Mouse (Mus musculus): Measurements from ENCODE around the gene Litaf.
A peak's percentile ranks its signal among the peaks of the same experiment; 100 is the strongest.
"Not testable (repeated sequence)": the region's sequence is repeated elsewhere in the genome, so short reads cannot be mapped to it uniquely, and the experiment has no call there.

The Litaf gene

DNA sequence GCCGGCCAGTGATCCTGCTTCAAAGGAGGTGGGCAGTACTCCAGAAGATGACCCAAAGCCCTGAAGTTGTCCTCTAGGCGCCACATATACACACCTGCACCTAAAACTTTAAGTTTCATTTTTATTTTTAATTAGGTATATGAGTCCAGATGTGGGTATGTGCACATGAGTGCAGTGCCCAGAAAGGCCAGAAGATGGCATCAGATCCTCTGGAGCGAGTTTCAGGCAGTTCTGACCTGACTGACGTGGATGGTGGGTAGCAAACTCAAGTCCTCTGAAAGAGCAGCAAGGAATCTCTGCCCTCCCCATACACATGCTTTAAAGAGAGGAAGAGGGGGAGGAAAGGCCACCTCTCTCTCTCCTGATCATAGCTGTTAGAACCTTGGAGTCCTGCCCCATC, 76.1 kb downstream of the Litaf start:
- DNase-seq: no peak

DNA sequence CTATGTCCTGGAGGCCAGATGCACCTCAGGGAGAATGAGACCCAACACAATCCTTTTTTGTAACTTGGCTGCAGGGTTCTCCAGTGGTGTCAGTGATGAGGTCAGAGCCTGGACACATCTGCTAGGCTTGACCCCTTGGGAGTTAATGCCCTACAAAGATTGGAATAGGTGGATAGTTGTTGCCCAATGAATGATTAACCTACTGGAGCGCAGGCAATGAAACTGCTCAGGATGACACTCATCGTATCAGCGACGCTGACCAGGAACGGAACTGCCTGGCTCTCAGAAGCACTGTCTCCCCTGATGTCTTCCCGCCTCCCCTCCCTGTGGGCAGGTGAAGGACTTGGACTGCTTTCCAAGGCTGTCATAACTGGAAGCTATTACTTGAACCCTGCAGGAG, 76.6 kb downstream of the Litaf start:
- DNase-seq: no peak

DNA sequence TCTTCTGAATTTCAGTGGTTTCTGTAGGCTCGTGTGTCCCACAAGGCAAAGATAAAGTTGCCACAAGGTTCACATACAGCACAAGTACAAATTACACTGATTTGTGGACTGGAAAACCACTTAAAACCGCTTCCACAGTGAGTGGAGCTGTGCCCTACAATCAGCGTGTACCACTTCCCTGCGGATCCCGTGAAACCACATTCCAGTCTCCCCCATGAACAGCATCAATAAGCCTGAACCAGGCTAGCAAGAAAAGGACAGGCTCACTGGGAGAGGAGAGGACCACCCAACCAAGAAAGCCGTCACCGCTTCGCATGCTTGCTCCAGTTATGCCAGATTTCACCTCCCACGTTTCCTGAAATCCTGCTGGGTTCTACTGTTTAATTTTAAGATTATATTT, 77.7 kb downstream of the Litaf start:
- DNase-seq: no peak

DNA sequence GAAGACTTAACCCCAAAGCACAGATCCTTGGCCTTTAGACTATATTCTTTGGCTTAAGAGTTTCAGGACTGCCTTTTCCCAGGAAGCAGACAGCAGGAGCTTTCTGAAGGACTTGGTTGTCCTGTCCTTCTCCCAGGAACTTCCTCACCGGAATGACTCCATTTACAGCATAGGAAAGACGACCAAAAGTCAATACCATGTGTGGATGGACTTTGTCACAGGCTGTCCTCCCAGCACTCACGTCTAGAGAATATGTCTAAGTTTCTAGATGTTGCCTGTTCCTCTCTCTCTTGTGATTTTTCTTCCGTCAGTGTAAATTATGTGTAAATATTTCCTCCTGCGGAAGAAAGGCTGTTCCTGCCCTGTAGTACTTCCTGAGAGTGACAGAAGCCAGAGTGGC, 81.4 kb downstream of the Litaf start:
- no peak for DNase-seq

DNA sequence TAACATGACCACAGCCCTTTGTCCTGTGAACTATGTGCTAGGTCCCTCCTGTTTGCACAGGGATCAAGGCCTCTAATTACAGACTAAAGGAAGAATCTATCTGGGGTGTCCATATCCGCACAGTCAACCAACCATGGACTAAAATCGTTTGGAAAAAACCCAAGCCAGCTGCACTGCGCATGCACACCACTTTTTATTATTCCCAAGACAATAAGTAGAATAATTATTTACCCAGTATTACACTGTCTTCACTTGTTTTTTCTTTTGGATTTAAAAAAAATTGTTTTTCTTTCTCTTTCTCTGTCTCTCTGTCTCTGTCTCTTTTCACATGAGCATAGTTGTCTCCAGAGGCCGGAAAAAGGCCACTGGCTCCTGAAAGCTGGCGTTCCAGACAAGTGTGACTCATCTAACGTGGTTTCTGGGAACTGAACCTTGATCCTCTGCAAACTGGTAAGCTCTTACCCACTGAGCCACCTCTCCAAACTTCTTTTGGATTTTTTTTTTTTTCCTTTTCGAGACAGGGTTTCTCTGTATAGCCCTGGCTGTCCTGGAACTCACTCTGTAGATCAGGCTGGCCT, 84.4 kb downstream of the Litaf start:
- no peak for DNase-seq

DNA sequence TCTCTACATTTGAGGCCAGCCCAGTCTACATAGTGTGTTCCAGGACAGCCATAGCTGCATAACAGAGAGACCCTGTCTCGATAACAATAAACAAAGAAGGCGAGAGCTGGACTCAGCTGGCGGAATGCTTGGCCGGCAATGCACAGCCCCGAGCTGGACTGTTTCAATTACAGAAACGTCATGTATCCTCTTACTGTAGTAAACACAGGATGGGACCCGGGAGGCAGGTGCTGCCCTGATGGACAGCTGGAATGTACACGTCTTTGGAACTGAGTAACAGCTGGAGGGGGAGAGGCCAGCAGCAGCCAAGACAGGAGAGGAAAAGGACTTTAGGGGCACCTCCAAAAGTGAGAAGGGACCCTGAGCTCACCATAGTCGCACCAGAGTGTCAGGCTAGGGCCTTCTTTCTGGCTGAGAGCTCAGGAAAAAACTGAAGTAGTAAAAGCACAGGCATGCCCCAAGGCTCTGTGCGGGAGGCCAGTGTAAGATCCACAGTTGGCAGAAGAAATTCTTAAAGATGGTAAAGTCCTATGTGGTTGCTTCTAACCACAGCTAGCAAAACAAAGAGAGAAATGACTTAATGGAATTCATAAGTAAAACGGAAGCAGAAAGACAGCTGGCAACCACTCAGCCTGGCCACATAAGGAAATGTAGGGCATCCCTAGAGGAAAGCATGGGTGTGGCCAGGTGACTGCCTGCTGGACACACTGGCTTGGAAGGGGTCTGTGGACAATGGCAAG, 86.7 kb downstream of the Litaf start:
- DNase-seq: no peak

DNA sequence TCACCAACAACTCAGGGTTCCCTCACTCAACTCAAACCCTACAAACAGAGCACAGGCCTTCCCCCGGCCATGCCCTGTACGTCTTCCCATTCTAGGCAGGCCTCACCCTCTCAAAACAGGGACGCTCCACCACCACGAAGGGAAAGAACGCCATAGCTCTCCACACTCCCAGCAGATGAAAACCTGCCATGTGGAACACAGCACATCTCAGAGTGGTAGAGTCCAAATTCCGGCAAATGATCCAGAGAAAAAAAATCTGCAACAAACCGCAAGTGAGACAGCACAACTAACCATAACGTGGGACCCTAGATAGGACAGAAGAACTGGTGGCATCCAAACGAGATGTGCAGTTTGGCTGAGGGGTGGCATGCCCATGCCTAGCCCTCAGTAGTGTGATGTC, 88.1 kb downstream of the Litaf start:
- no peak for DNase-seq

DNA sequence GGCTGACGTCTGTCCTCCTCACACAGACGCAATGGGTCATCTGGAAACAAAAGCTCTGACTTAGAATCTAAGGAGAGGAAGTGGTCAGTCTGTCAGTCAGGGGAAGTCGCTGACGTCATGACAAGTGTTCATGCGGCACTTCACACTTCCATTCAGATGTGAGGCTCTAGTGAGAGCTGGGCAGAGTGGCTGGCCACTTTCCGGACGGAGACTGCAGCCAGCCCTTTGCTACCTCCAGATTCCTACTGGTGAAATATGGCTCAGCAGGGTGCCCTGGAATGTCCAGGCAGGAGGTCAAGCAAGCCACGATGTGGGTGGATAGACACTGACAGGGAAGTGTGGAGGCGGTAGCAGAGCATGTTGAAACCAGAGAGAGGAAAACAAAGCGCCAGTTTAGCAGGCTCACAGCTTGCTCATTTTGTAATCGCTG, 89.7 kb downstream of the Litaf start:
- peak; percentile 46 for DNase-seq

DNA sequence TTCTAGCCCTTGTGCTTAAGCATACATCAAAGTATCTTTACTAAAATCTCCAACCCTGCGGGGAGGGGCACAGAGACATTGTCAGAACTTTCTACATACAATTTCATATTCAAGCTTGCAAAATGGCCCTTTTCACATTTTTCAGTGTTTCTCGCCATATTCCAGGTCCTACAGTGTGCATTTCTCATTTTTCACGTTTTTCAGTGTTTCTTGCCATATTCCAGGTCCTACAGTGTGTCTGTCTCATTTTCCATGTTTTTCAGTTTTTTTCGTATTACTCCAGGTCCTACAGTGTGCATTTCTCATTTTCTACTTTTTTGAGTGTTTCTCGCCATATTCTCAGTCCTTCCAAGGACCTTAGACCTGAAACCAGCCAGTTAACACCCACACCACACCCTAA, 91.0 kb downstream of the Litaf start:
- no peak for DNase-seq

DNA sequence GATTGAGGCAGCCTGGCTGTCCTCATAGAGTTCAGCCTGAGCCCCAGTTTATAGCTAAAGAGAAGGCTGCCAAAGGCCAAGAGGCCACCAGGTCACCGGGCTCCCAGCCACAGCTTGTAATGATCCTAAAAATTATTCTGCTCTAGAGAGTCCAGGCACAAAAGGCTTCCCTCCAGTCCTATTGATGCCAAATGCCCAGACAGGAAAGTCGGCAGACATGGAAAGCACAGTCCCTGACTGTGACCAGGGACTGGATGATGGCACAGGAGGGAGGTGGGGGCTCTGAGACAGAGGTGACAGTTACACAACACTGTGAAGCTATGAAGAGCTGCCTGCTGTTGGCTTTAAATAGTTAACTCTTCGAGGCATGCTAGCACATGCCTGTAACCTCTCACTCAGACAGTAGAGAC, 91.9 kb downstream of the Litaf start:
- DNase-seq: peak; percentile 82

DNA sequence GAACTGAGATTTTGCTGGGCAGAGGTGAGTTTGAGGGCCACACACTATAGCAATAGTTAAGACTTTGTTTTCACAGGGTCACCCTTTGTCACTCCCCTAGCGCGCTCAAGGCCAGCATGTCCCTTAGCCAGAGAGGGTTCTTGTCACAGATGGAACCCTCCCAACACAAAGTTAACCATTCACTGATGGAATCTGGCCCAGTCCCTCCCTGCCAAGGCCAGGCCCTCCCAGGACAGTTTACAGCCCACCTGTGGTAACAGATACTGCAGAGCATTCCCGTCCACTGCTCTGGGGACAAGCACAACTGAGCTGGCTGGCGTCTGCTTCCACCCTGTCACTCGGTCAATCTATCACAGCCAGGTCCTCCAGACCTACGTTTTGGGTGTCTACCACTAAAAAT, 93.7 kb downstream of the Litaf start:
- DNase-seq: peak; percentile 66

DNA sequence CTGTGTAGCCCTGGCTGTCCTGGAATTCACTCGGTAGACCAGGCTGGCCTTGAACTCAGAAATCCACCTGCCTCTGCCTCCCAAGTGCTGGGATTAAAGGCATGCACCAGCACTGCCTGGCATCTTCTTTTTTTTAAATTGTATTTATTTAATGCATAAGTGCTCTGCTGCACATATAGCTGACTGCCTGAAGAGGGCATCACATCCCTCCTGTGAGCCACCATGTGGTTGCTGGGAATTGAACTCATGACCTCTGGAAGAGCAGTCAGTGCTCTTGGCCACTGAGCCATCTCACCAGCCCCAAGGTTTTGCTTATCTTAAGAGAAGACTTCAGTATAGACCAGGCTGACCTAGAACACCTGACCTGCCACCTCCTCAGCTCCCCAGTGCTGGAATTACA, 96.0 kb downstream of the Litaf start:
- not testable (repeated sequence) for DNase-seq

DNA sequence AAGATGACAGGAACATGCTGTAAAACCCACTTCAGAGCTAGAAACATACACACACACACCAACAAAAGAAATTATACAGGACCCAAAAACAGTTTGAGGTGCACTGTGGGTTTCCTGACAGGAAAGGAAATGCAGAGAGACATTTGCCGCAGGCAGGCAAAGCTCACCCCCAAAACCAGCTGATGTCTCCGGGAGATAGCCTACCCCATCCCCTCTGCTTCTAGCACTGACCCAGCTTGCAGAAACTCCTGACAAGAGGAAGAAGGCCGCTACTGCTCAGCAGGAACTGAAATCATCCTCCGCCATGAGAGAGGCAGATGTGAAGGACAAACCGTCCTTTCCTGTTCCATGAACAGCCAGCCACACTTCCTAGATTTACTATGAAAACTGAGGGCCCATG, 96.6 kb downstream of the Litaf start:
- DNase-seq: no peak

DNA sequence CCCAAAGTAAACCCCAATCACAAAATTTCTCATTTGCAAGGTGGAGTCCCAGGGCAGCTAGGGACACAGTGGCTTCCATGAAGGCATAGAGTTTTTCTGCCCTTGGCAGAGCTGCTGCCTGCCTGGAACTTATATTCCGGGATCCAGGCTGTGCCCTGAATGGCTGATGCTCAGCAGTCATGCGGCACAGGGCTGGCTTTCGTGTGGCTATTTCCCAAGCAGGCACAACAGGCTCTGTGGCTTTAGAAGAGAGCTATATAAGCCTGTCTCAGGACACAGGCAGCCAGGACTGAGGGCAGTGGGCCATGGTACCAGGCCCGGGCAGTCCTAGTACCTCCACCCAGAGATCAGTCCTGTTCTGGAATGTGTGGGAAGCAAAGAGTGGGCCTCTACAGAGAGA, 97.7 kb downstream of the Litaf start:
- DNase-seq: no peak

DNA sequence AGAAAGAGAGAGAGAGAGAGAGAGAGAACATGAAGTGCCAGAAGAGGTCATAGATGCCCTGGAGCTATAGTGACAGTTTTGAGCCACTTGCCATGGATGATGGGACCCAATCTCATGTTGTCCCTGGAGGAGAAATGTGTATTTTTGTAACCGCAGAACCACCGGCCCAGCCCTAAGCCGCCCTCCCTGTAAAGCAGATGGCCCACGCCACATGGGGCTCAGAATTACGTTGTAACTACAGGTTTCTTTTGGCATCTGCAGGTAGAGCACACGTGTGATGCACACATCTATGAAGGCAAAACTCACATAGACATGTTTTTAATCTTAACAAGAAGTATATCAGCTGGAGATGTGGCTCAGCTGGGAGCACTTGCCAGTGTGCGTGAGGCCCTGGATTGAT, 98.2 kb downstream of the Litaf start:
- no peak for DNase-seq

DNA sequence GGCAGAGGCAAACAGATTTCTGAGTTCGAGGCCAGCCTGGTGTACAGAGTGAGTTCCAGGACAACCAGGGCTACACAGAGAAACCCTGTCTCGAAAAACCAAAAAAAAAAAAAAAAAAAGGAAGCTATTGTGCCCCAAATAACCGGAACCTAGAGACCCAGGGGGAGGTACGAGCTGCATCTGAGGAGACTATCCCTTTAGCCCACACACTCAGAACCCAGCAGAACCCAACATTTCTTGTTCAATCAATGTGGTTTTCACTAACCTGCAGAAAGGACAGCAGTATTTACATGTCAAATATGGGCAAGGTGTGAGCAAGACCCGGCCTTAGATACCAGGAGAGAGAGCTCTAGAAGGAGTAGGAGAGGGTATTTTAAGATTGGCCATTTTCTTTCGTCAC, 98.9 kb downstream of the Litaf start:
- DNase-seq: no peak

DNA sequence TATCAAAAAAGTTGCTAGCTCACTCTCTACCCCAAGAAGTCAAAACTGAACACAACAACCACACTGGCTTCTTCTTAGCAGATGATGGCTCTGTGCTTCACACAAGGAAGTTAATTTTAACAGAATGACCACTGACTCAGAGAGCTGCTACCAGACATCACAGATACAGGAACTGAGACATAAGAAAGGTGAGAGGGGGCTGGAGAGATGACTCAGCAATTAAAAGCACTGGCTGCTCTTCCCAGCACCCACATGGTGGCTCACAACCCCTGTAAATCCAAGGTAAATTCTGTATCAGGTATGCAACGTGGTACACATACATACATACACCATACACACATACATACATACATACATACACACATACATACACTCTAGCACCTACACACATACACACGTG, 100.9 kb downstream of the Litaf start:
- no peak for DNase-seq

DNA sequence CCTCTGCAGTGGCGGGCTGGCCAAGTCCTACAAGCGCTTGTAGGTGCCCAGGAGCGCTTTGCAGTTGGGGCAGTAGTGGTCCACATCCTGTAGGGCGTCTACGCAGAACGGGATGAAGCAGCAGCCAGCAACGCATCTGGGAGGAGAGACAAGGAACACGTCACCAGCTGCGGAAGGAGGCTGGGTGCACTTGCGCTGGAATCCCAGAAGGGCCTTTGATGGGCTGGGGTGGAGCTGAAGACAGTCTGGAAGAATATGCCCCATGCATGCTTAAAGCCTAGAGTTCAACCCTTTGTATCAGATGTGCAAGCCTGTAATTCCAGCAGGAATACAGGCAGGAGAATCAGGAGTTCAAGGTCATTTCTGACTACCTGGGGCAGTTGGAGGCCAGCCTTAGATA, 105.0 kb downstream of the Litaf start:
- DNase-seq: no peak

DNA sequence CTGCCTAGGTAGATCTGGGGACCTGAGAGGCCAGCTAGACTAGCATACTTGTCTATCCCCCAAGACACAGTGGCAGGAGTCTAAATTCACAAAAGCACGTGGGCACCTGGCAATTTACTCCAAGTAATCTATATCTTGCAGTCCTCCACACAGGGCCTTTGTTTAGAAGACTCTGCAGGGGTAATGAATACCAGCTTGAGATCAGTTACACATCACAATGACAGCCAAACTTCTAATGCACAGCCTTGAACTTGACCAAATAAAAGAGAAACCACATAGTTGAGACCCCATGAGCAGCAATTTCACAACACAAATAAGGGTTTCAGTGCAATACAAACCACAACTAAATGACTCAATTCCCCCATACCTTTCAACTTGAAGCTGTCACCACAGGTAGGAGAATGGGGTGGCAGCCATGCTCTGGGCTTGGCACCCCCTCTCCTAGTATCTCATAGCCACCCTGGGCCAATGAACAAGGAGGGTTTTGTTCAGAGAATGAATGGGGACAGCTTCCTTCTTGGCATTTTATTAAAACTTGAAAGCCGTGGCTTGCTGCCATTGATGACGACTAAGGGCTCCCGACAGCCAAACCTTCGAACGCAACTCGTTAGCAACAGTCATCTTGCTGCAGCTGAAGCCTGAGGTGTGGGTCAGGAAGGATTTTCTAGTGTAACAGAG, 107.1 kb downstream of the Litaf start:
- DNase-seq: no peak

DNA sequence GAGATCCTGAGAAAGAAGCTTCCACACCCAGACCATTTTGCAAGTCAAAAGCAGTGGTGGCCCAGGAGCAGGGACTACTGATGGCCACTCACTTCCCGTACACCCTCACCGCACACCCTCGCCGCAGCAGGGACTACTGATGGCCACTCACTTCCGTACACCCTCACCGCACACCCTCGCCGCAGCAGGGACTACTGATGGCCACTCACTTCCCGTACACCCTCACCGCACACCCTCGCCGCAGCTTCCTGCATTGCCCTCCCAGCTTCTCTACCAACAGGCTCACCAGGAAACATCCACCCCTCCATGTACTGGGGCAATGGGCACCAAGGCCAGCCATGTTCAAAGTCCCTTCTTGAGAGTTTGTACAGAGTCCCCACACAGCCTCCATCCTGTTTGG, 107.7 kb downstream of the Litaf start:
- DNase-seq: not testable (repeated sequence)

DNA sequence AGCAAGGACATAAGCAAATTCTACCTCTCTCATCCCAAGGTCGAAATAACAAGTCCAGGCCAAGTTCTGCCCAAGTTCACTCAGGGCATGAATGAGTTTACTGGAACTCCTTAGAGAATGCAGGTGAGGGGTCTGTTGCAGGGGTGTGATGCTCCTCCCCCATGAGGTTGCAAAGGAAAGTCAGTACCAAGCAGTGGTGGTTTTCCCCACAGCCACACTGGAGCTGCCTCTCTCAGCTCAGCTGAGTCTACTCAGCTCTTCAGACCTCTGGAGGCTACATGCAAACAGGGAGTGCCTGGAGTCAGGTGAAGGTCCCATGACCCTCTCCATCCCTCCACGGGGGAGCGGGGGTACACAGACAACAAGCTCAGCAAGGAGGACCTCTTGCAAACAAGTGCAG, 108.2 kb downstream of the Litaf start:
- DNase-seq: no peak

DNA sequence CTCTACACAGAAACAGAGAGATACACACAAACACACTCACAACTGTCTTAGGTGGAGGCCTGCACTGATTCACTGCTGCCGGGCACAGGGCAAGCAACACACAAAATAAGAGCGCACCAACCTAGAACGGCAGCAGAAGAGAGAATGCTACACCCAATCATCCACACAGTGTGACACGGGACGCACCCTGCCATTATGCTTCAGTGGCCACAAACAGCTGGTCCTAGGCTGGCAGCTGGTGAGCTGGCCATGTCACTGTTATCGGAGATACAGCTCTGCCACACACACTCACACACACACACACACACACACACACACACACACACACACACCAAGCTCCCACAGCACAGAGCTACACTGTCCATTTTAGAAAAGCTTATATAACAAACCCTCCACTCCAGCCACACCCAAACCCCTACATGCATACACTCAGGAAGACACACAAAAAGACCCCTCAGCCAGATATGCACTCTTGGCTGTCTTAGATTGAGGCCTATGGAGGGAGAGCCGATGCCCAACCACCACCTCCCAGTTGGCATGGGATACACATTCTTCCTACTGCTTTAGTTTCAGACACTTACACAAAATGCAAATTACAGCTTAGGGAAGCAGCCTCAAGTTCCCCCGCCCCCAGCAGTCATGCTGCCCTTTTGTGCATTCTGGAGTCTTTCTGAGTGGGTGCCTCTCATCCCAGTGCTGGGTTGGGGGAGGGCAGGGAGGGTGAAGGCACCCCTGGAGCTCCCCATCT, 108.8 kb downstream of the Litaf start:
- no peak for DNase-seq

DNA sequence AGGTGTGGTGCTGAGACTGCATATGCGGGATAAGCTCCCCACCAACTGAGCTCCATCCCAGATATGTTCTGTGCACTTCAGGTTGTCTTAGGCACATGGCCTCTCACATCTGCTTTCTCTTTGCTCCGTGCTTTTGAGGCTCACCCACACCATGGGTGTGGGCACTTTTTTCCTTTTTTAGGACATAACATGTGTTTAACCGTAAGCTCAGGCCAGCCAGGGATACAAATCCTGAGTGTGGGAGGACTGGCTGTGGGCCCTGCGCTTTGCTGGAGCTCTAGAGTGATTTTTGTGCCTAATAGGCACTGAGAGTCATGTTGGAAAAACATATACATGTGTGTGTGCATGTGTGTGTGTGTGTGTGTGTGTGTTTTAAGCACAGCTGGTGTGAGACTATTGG, 110.9 kb downstream of the Litaf start:
- no peak for DNase-seq

DNA sequence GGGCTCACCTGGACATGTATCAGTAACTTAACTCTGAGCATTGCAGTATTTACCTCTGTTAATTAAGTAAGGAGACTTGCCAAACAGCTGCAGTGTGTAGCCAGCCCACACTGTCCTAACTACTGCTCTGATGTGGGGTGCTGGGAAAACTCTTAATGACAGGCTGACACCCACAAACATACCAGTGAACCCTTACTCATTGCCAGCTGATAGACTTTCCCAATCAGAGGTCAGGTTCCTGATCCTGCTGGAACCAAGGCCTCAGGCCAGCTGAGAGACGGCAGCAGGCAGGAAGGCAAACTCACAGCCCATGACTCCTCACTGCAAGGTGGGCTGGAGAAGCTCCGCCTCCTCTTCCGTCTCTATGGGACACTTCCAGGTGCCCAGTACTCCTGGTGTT, 113.1 kb downstream of the Litaf start:
- no peak for DNase-seq
